Mouse (Mus musculus) c-Kit-positive CD71-positive TER-119-positive erythroid progenitor cells, embryonic 14.5 days (primary cell): ENCODE measurements around the gene B4galnt2.

ENCODE experiments used
- DNase-seq: peaks from one replicate; pipeline ENCODE4 v3.0.0-alpha.2; 2013; ENCODE audit warnings: low spot score

Gene B4galnt2

GRCm38 (mm10) chr11:95840694-95841497 is 73.8 kb downstream of the B4galnt2 start:
- no peak for DNase-seq

GRCm38 (mm10) chr11:95838999-95839868 is 75.5 kb downstream of the B4galnt2 start:
- DNase-seq = no peak

GRCm38 (mm10) chr11:95838598-95838997 is 76.1 kb downstream of the B4galnt2 start:
- DNase-seq = no peak

- DNase-seq = no peak
Observed at GRCm38 (mm10) chr11:95837059-95837458, 77.6 kb downstream of the B4galnt2 start, which contains the start of gene Gngt2. TSS of gene Gngt2 (plus strand) at chr11:95837216.

- no peak for DNase-seq
Observed at GRCm38 (mm10) chr11:95836433-95836832, 78.3 kb downstream of the B4galnt2 start.

- no peak for DNase-seq
Observed at GRCm38 (mm10) chr11:95835832-95836231, 78.9 kb downstream of the B4galnt2 start.

- DNase-seq = peak; percentile 61
Observed at GRCm38 (mm10) chr11:95834742-95835710, 79.7 kb downstream of the B4galnt2 start.

GRCm38 (mm10) chr11:95834143-95834667 is 80.5 kb downstream of the B4galnt2 start:
- DNase-seq = no peak

GRCm38 (mm10) chr11:95833631-95834142 is 81.0 kb downstream of the B4galnt2 start:
- no peak for DNase-seq

- DNase-seq = no peak
Observed at GRCm38 (mm10) chr11:95833006-95833570, 81.6 kb downstream of the B4galnt2 start.

GRCm38 (mm10) chr11:95832129-95833005 is 82.3 kb downstream of the B4galnt2 start:
- no peak for DNase-seq

GRCm38 (mm10) chr11:95831641-95832040 is 83.0 kb downstream of the B4galnt2 start:
- DNase-seq = no peak

- no peak for DNase-seq
Observed at GRCm38 (mm10) chr11:95831276-95831619, 83.4 kb downstream of the B4galnt2 start.

GRCm38 (mm10) chr11:95830411-95831275 is 84.0 kb downstream of the B4galnt2 start:
- DNase-seq = no peak

- DNase-seq = no peak
Observed at GRCm38 (mm10) chr11:95829526-95830050, 85.1 kb downstream of the B4galnt2 start.

GRCm38 (mm10) chr11:95828181-95828964 is 86.3 kb downstream of the B4galnt2 start:
- no peak for DNase-seq

GRCm38 (mm10) chr11:95827464-95828085 is 87.1 kb downstream of the B4galnt2 start:
- DNase-seq = peak; percentile 76

GRCm38 (mm10) chr11:95827168-95827447 is 87.6 kb downstream of the B4galnt2 start:
- DNase-seq = no peak
